Mouse (Mus musculus): ENCODE data around the gene Hoxa7. TPM values are rescaled to one million over a fixed set of nuclear protein-coding genes. Genes with fewer than 3 reads are reported as not detected.
A peak's percentile ranks its signal among the peaks of the same experiment; 100 is the strongest.

Hoxa7 gene
- polyA plus RNA-seq, 1 experiment from 2014 or later: not detected

GRCm38 (mm10) chr6:52209685-52210046 is 12.0 kb downstream of the Hoxa7 start:
- 0 out of 2 replicates have a peak, but pooled peaks cover 4% of the 10 kb centered on the region for H3K4me1 ChIP-seq
- H3K9ac ChIP-seq (replicated peaks): no peak overlapping the region
- no peaks in the 10 kb centered on the region for H3K36me3 ChIP-seq
- 6% methylated on average over 12 of the region's 12 CpGs for WGBS
- peaks cover 97% of the 10 kb centered on the region for H3K27me3 ChIP-seq
- no peak for ATAC-seq (replicated peaks)
- no peak overlapping the region for H3K4me3 ChIP-seq
- no peak overlapping the region for H3K27ac ChIP-seq (replicated peaks)
- no peaks in the 10 kb centered on the region for H3K9me3 ChIP-seq
- H3K4me2 ChIP-seq (replicated peaks): no peak overlapping the region

- Histone ChIP-seq H3K27ac (replicated peaks) (no peak overlapping the region), H3K4me3 (no peak overlapping the region), H3K4me1 (peaks cover 9% of the 10 kb centered on the region), H3K9me3 (no peaks in the 10 kb centered on the region), H3K36me3 (no peaks in the 10 kb centered on the region), H3K4me2 (replicated peaks) (no peak overlapping the region), H3K27me3 (peaks cover 97% of the 10 kb centered on the region), H3K9ac (replicated peaks) (no peak overlapping the region)
- WGBS: 4% methylated on average over 18 of the region's 18 CpGs
- ATAC-seq (replicated peaks): no peak
These were observed 12.6 kb downstream of the Hoxa7 start for GRCm38 (mm10) chr6:52208868-52209684.

GRCm38 (mm10) chr6:52208072-52208867 is 13.4 kb downstream of the Hoxa7 start, which contains the start of gene Hoxa6:
Hoxa6 (minus strand) TSS chr6:52208722.
- H3K27me3 ChIP-seq: peaks cover 97% of the 10 kb centered on the region
- no peaks in the 10 kb centered on the region for H3K9me3 ChIP-seq
- no peak within 1 kb of the TSS for H3K4me2 ChIP-seq (replicated peaks)
- no peak within 1 kb of the TSS for H3K4me3 ChIP-seq
- peaks cover 15% of the 10 kb centered on the region for H3K4me1 ChIP-seq
- WGBS: under 1% methylated on average over 47 of the region's 47 CpGs
- no peaks in the 10 kb centered on the region for H3K36me3 ChIP-seq
- no peak within 1 kb of the TSS for H3K27ac ChIP-seq (replicated peaks)
- H3K9ac ChIP-seq (replicated peaks): no peak within 1 kb of the TSS
- no peak for ATAC-seq (replicated peaks)

GRCm38 (mm10) chr6:52207684-52207976 is 14.0 kb downstream of the Hoxa7 start:
- H3K27ac ChIP-seq (replicated peaks): no peak overlapping the region
- H3K4me1 ChIP-seq: peaks cover 11% of the 10 kb centered on the region
- H3K9ac ChIP-seq (replicated peaks): no peak overlapping the region
- no peaks in the 10 kb centered on the region for H3K36me3 ChIP-seq
- no peak overlapping the region for H3K4me2 ChIP-seq (replicated peaks)
- no peaks in the 10 kb centered on the region for H3K9me3 ChIP-seq
- H3K27me3 ChIP-seq: peaks cover 97% of the 10 kb centered on the region
- ATAC-seq (replicated peaks): no peak
- H3K4me3 ChIP-seq: no peak overlapping the region

- Histone ChIP-seq H3K4me3 (no peak overlapping the region), H3K9me3 (no peaks in the 10 kb centered on the region), H3K36me3 (no peaks in the 10 kb centered on the region), H3K4me2 (replicated peaks) (no peak overlapping the region), H3K27ac (replicated peaks) (no peak overlapping the region), H3K9ac (replicated peaks) (no peak overlapping the region), H3K27me3 (peaks cover 97% of the 10 kb centered on the region), H3K4me1 (peaks cover 11% of the 10 kb centered on the region)
- under 1% methylated on average over 4 of the region's 4 CpGs for WGBS
- no peak for ATAC-seq (replicated peaks)
These were observed 14.6 kb downstream of the Hoxa7 start for GRCm38 (mm10) chr6:52206882-52207683.

GRCm38 (mm10) chr6:52205638-52206621 is 15.7 kb downstream of the Hoxa7 start:
- H3K4me1 ChIP-seq: peaks cover 11% of the 10 kb centered on the region
- WGBS: under 1% methylated on average over 55 of the region's 55 CpGs
- H3K27ac ChIP-seq (replicated peaks): no peak overlapping the region
- H3K9me3 ChIP-seq: no peaks in the 10 kb centered on the region
- no peak for ATAC-seq (replicated peaks)
- peaks cover 97% of the 10 kb centered on the region for H3K27me3 ChIP-seq
- no peak overlapping the region for H3K4me3 ChIP-seq
- no peaks in the 10 kb centered on the region for H3K36me3 ChIP-seq
- no peak overlapping the region for H3K9ac ChIP-seq (replicated peaks)
- H3K4me2 ChIP-seq (replicated peaks): no peak overlapping the region

GRCm38 (mm10) chr6:52205221-52205620 is 16.4 kb downstream of the Hoxa7 start:
- no peak for ATAC-seq (replicated peaks)
- Histone ChIP-seq H3K9me3 (no peaks in the 10 kb centered on the region), H3K27ac (replicated peaks) (no peak overlapping the region), H3K4me3 (no peak overlapping the region), H3K27me3 (peaks cover 98% of the 10 kb centered on the region), H3K4me2 (replicated peaks) (no peak overlapping the region), H3K4me1 (peaks cover 11% of the 10 kb centered on the region), H3K9ac (replicated peaks) (no peak overlapping the region), H3K36me3 (no peaks in the 10 kb centered on the region)
- WGBS: 3% methylated on average over 14 of the region's 14 CpGs

- no peak for ATAC-seq (replicated peaks)
- WGBS: under 1% methylated on average over 65 of the region's 65 CpGs
These were observed 17.5 kb downstream of the Hoxa7 start, which contains the start of gene Hoxa5 for GRCm38 (mm10) chr6:52204050-52204752. Hoxa5 (minus strand) TSS chr6:52204587.

GRCm38 (mm10) chr6:52203371-52204049 is 18.1 kb downstream of the Hoxa7 start:
- peak overlapping the region; percentile 12 for H3K4me3 ChIP-seq
- no peak overlapping the region for H3K27ac ChIP-seq (replicated peaks)
- H3K9me3 ChIP-seq: no peaks in the 10 kb centered on the region
- ATAC-seq (replicated peaks): no peak
- H3K4me2 ChIP-seq (replicated peaks): peak overlapping the region; percentile 31
- no peak overlapping the region for H3K9ac ChIP-seq (replicated peaks)
- peaks cover 98% of the 10 kb centered on the region for H3K27me3 ChIP-seq
- H3K4me1 ChIP-seq: peaks cover 11% of the 10 kb centered on the region
- whole genome bisulfite sequencing: 0% methylated on average over 46 of the region's 46 CpGs
- no peaks in the 10 kb centered on the region for H3K36me3 ChIP-seq

More at GRCm38 (mm10) chr6:52204050-52204752, 17.5 kb downstream of the Hoxa7 start, which contains the start of gene Hoxa5:
- no peaks in the 10 kb centered on the region for H3K36me3 ChIP-seq
- peaks cover 98% of the 10 kb centered on the region for H3K27me3 ChIP-seq
- peak within 1 kb of the TSS; percentile 12 for H3K4me3 ChIP-seq
- peak within 1 kb of the TSS; percentile 31 for H3K4me2 ChIP-seq (replicated peaks)
- H3K9me3 ChIP-seq: no peaks in the 10 kb centered on the region
- no peak within 1 kb of the TSS for H3K9ac ChIP-seq (replicated peaks)
- no peak within 1 kb of the TSS for H3K27ac ChIP-seq (replicated peaks)
- H3K4me1 ChIP-seq: peaks cover 11% of the 10 kb centered on the region

GRCm38 (mm10) chr6:52203121-52203370 is 18.6 kb downstream of the Hoxa7 start:
- Histone ChIP-seq H3K36me3 (no peaks in the 10 kb centered on the region), H3K9me3 (no peaks in the 10 kb centered on the region), H3K4me1 (peaks cover 11% of the 10 kb centered on the region), H3K4me3 (no peak overlapping the region), H3K9ac (replicated peaks) (no peak overlapping the region), H3K4me2 (replicated peaks) (no peak overlapping the region), H3K27ac (replicated peaks) (no peak overlapping the region), H3K27me3 (peaks cover 98% of the 10 kb centered on the region)
- WGBS: under 1% methylated on average over 10 of the region's 10 CpGs
- ATAC-seq (replicated peaks): no peak
